Mouse (Mus musculus): ENCODE measurements at regions not wholly inside any gene's neighbourhood (a gene's known extent, or its start where the extent isn't known, plus 50 kb on each side); places are given as distances from the start of the nearest gene placed in this dataset.

- no peak for TF ChIP-seq E2F4 (IDR thresholded peaks at IDR 0.05; ENCODE audit: borderline replicate concordance, low read depth, low read length)
- TF ChIP-seq MXI1 (IDR thresholded peaks at IDR 0.05; ENCODE audit: low read depth, low read length): no peak
Measured at GRCm38 (mm10) chr8:59352983-59353382, 440.5 kb upstream of the Galntl6 start (continued).

- Histone ChIP-seq H3K27ac (ENCODE audit: control insufficient read depth, low read depth, low read length) (no peak overlapping the region), H3K9ac (ENCODE audit: control insufficient read depth, low read depth, low read length, poor library complexity, severe bottlenecking) (no peak overlapping the region), H3K4me1 (ENCODE audit: control insufficient read depth in 1 of 2, insufficient read depth in 2 of 2, low read length in 2 of 2) (no peaks in the 10 kb centered on the region), H3K9me3 (replicated peaks; ENCODE audit: insufficient read depth, low read length) (no peaks in the 10 kb centered on the region), H3K36me3 (ENCODE audit: control insufficient read depth in 1 of 2, insufficient read depth in 2 of 2, low read length in 2 of 2) (no peaks in the 10 kb centered on the region), H3K79me2 (ENCODE audit: control insufficient read depth, insufficient read depth, low read length, poor library complexity) (no peaks in the 10 kb centered on the region), H3K27me3 (ENCODE audit: control insufficient read depth in 1 of 2, insufficient read depth in 2 of 2, low read length in 2 of 2) (no peaks in the 10 kb centered on the region), H3K4me3 (ENCODE audit: control insufficient read depth in 1 of 2, insufficient read depth in 1 of 2, low read depth in 2 of 2, low read length in 2 of 2) (no peak overlapping the region)
- TF ChIP-seq NELFE (IDR thresholded peaks at IDR 0.05; ENCODE audit: low read depth, low read length) (no peak), SIN3A (IDR thresholded peaks at IDR 0.05; ENCODE audit: low read length) (no peak), POLR2AphosphoS2 (IDR thresholded peaks at IDR 0.05; ENCODE audit: low read length) (no peak), KAT2A (conservative IDR thresholded peaks at IDR 0.05; ENCODE audit: low read depth, low read length) (no peak), GATA1 (IDR thresholded peaks at IDR 0.05; ENCODE audit: low read depth, low read length) (no peak), TAL1 (IDR thresholded peaks at IDR 0.05; ENCODE audit: low read length) (no peak), ETS1 (IDR thresholded peaks at IDR 0.05; ENCODE audit: low read depth, low read length) (no peak), CHD2 (IDR thresholded peaks at IDR 0.05; ENCODE audit: low read length) (no peak), HCFC1 (IDR thresholded peaks at IDR 0.05; ENCODE audit: low read depth, low read length) (no peak), ELF1 (IDR thresholded peaks at IDR 0.05; ENCODE audit: low read depth, low read length) (no peak), SMC3 (IDR thresholded peaks at IDR 0.05; ENCODE audit: low read depth, low read length) (no peak), NRF1 (IDR thresholded peaks at IDR 0.05; ENCODE audit: insufficient read depth, low read depth, low read length, poor library complexity, severe bottlenecking) (no peak)
- DNase-seq (ENCODE audit: low read depth, low spot score): no peak
Measured at GRCm38 (mm10) chr8:59334990-59335389, 422.6 kb upstream of the Galntl6 start.

Measured in MEL (cell line).